Mouse (Mus musculus) ES-E14 (cell line): ENCODE results near the gene Ube2e2. TPM values are rescaled to one million over a fixed set of nuclear protein-coding genes. Genes with fewer than 3 reads are reported as not detected.

Experiments
- DNase-seq: peaks from one replicate; pipeline ENCODE4 v3.0.0-alpha.2; 2013; ENCODE audit warnings: low read depth, low spot score
- H3K27ac ChIP-seq: 2 replicates; pipeline ENCODE4 v1.5.1; 2012; ENCODE audit warnings: low read depth, mild to moderate bottlenecking, low read length, moderate library complexity, mixed read lengths; ENCODE audit not compliant: poor library complexity, insufficient read depth, severe bottlenecking
- H3K36me3 ChIP-seq: 2 replicates; pipeline ENCODE4 v1.6.1; 2012; ENCODE audit warnings: mild to moderate bottlenecking, low read length, moderate library complexity, mixed read lengths; ENCODE audit not compliant: control insufficient read depth, poor library complexity, insufficient read depth, severe bottlenecking
- H3K4me1 ChIP-seq, 2 experiments: fragments of 150-350 bp in 1 of 2; sonication (generic) in 1 of 2; 2 replicates each; pipeline ENCODE4 v1.6.1; 2012; ENCODE audit warnings: low read length in 2 of 2, mild to moderate bottlenecking in 1 of 2, mixed read lengths in 1 of 2; ENCODE audit not compliant: control insufficient read depth in 2 of 2, insufficient read depth in 2 of 2, poor library complexity in 1 of 2
- H3K4me3 ChIP-seq, 2 experiments: fragments of 150-350 bp in 1 of 2; sonication (generic) in 1 of 2; 2 replicates each; pipeline ENCODE4 v1.5.1; 2012; ENCODE audit warnings: low read length in 2 of 2, low read depth in 1 of 2, mild to moderate bottlenecking in 1 of 2, mixed read lengths in 1 of 2; ENCODE audit not compliant: insufficient read depth in 1 of 2, poor library complexity in 1 of 2, severe bottlenecking in 1 of 2
- H3K9ac ChIP-seq: 2 replicates; pipeline ENCODE4 v1.6.1; 2012; ENCODE audit warnings: low read depth, mild to moderate bottlenecking, low read length, mixed read lengths; ENCODE audit not compliant: poor library complexity, insufficient read depth, severe bottlenecking
- H3K9me3 ChIP-seq: fragments of 150-350 bp; sonication (generic); 2 replicates; pipeline ENCODE4 v1.6.1; 2012; ENCODE audit warnings: low read depth, mild to moderate bottlenecking, low read length; ENCODE audit not compliant: control insufficient read depth, insufficient read depth
- CHD2 ChIP-seq: IDR thresholded peaks from 2 replicates; pipeline ENCODE4 v1.6.1; 2014; ENCODE audit warnings: mild to moderate bottlenecking, low read depth, low read length, inconsistent platforms
- HCFC1 ChIP-seq: IDR thresholded peaks from 2 replicates; pipeline ENCODE4 v1.6.1; 2012; ENCODE audit warnings: low read length, inconsistent platforms, borderline replicate concordance; ENCODE audit not compliant: insufficient read depth
- MAFK ChIP-seq: IDR thresholded peaks from 2 replicates; pipeline ENCODE4 v1.6.1; 2014; ENCODE audit warnings: mild to moderate bottlenecking, low read depth, low read length, inconsistent platforms; ENCODE audit not compliant: insufficient read depth
- ZC3H11A ChIP-seq: IDR thresholded peaks from 2 replicates; pipeline ENCODE4 v1.6.1; 2012; ENCODE audit warnings: low read depth, mild to moderate bottlenecking, inconsistent platforms, low read length, borderline replicate concordance
- ZNF384 ChIP-seq: IDR thresholded peaks from 2 replicates; pipeline ENCODE4 v1.6.1; 2012; ENCODE audit warnings: low read depth, low read length, inconsistent platforms
- in situ Hi-C, 2 experiments: fragments of 600-800 bp; cut with MboI; formaldehyde crosslinking; loops; one replicate each; pipeline ENCODE4 v1.15.1; 2025; ENCODE audit warnings: low sequenced_read_pairs in 2 of 2, inconsistent platforms in 1 of 2; ENCODE audit not compliant: unreplicated experiment in 2 of 2
- total RNA-seq: library from RNA; depleted of rRNA; stranded (reverse); fragments of 300-350 nt; gene quantifications from 2 replicates; pipeline ENCODE4 v1.2.3, GENCODE M21; 2012

Ube2e2 gene
- total RNA-seq, 1 experiment = 8.1 TPM

- no peak overlapping the region for H3K27ac ChIP-seq
- no peaks in the 10 kb centered on the region for H3K36me3 ChIP-seq
- H3K9me3 ChIP-seq = no peaks in the 10 kb centered on the region
- H3K9ac ChIP-seq = no peak overlapping the region
- in situ Hi-C loops = no loop called here
- DNase-seq = no peak
- TF ChIP-seq MAFK (no peak), ZNF384 (no peak), CHD2 (no peak)
- H3K4me1 ChIP-seq = no peaks in the 10 kb centered on the region
- H3K4me3 ChIP-seq = no peak overlapping the region
Observed at GRCm38 (mm10) chr14:18574756-18575155, 319.3 kb downstream of the Ube2e2 start.

- Histone ChIP-seq H3K4me3 (no peak overlapping the region), H3K27ac (no peak overlapping the region), H3K9ac (no peak overlapping the region), H3K4me1 (no peaks in the 10 kb centered on the region), H3K9me3 (no peaks in the 10 kb centered on the region), H3K36me3 (no peaks in the 10 kb centered on the region)
- in situ Hi-C loops = no loop called here
- DNase-seq = no peak
- TF ChIP-seq HCFC1 (no peak), ZNF384 (no peak), CHD2 (no peak), MAFK (no peak), ZC3H11A (no peak)
Observed at GRCm38 (mm10) chr14:18574130-18574721, 319.8 kb downstream of the Ube2e2 start.

- Histone ChIP-seq H3K4me3 (no peak overlapping the region), H3K9ac (no peak overlapping the region), H3K36me3 (no peaks in the 10 kb centered on the region), H3K4me1 (no peaks in the 10 kb centered on the region), H3K9me3 (no peaks in the 10 kb centered on the region), H3K27ac (no peak overlapping the region)
- in situ Hi-C loops = no loop called here
- DNase-seq = no peak
- TF ChIP-seq ZC3H11A = no peak
- no peak for TF ChIP-seq CHD2
- no peak for TF ChIP-seq HCFC1
- TF ChIP-seq MAFK = no peak
- no peak for TF ChIP-seq ZNF384
Observed at GRCm38 (mm10) chr14:18573286-18573956, 320.6 kb downstream of the Ube2e2 start.

- TF ChIP-seq CHD2 (no peak), ZNF384 (no peak), ZC3H11A (no peak), HCFC1 (no peak), MAFK (no peak)
- DNase-seq = no peak
- in situ Hi-C loops = no loop called here
Observed at GRCm38 (mm10) chr14:18572852-18573251, 321.2 kb downstream of the Ube2e2 start.

More at GRCm38 (mm10) chr14:18572852-18573251, 321.2 kb downstream of the Ube2e2 start:
- Histone ChIP-seq H3K4me1 (no peaks in the 10 kb centered on the region), H3K27ac (no peak overlapping the region), H3K4me3 (no peak overlapping the region), H3K36me3 (no peaks in the 10 kb centered on the region), H3K9me3 (no peaks in the 10 kb centered on the region), H3K9ac (no peak overlapping the region)
